Mouse (Mus musculus) kidney, embryonic 15.5 days (tissue): ENCODE data around the gene Dennd1a. TPM values are rescaled to one million over a fixed set of nuclear protein-coding genes. Genes with fewer than 3 reads are reported as not detected.
A peak's percentile ranks its signal among the peaks of the same experiment; 100 is the strongest.

Source experiments
- ATAC-seq: fragments of 200-750 bp; cut with Nextera tagmentation; replicated peaks from 2 replicates; pipeline ENCODE4 v1.8.0; 2017; ENCODE audit warnings: moderate TSS enrichment; ENCODE audit not compliant: low FRiP score
- H3K27ac ChIP-seq: fragments of 300-500 bp; sonication (generic); 2 replicates; pipeline ENCODE4 v1.5.1; 2015; ENCODE audit warnings: mild to moderate bottlenecking, inconsistent platforms
- H3K27me3 ChIP-seq: fragments of 300-500 bp; sonication (generic); 2 replicates; pipeline ENCODE4 v1.6.1; 2015; ENCODE audit warnings: inconsistent platforms
- H3K36me3 ChIP-seq: fragments of 300-500 bp; sonication (generic); 2 replicates; pipeline ENCODE4 v1.6.1; 2015; ENCODE audit warnings: inconsistent platforms
- H3K4me1 ChIP-seq: fragments of 300-500 bp; sonication (generic); 2 replicates; pipeline ENCODE4 v1.6.1; 2015; ENCODE audit warnings: inconsistent platforms
- H3K4me2 ChIP-seq: fragments of 300-500 bp; sonication (generic); 2 replicates; pipeline ENCODE4 v1.6.1; 2015; ENCODE audit warnings: moderate library complexity, mild to moderate bottlenecking, inconsistent platforms
- H3K4me3 ChIP-seq: fragments of 300-500 bp; sonication (generic); replicated peaks from 2 replicates; pipeline ENCODE4 v1.5.1; 2015; ENCODE audit warnings: mild to moderate bottlenecking, inconsistent platforms
- H3K9ac ChIP-seq: fragments of 300-500 bp; sonication (generic); 2 replicates; pipeline ENCODE4 v1.6.1; 2015; ENCODE audit warnings: mild to moderate bottlenecking, inconsistent platforms
- H3K9me3 ChIP-seq: fragments of 300-500 bp; sonication (generic); replicated peaks from 2 replicates; pipeline ENCODE4 v1.6.1; 2016; ENCODE audit warnings: inconsistent platforms
- WGBS: fragments of 180-500 bp; shearing (Covaris S2); methylation state at CpG from one replicate; pipeline ENCODE4 v1.1.7; 2015; ENCODE audit warnings: mixed read lengths; 5-methylcytosine and 5-hydroxymethylcytosine counted together
- polyA plus RNA-seq: library from polyadenylated mRNA; unstranded; fragments of >200 nt; fragmentation: Nextera tagmentation; extraction: Ambion mirVana; gene quantifications from 2 replicates; pipeline ENCODE4 v1.2.1, GENCODE M21; 2015

Dennd1a gene
- polyA plus RNA-seq, 1 experiment from 2014 or later, result 16.2 TPM

- no peak overlapping the region for H3K9ac ChIP-seq
- WGBS, result 42% methylated on average over 44 of the region's 52 CpGs
These were observed 500.7 kb downstream of the Dennd1a start for GRCm38 (mm10) chr2:37786461-37786860.

DNA sequence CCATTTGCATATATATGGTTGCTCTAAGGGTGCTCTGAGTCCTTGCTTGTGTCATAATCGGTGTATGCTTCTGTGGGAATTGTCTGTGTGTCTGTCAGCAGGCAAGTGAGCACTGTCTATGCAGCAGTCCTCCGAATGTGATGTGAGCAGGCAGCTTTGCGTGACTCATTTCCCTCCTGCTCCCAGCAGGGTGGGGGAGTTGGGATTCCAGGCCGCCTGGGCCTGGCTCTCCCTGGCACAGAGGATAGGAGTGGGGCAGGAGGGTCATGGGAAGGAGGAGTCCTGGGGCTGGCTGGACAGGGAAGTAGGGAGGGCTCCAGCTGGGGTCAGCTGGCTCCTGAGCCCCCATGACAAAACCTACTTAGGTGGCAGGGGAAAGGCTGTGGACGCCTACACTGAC is 502.7 kb downstream of the Dennd1a start:
- Histone ChIP-seq H3K4me3 (no peak overlapping the region), H3K27me3 (peaks cover 27% of the 10 kb centered on the region), H3K4me2 (no peak overlapping the region), H3K9ac (no peak overlapping the region), H3K4me1 (peaks cover 75% of the 10 kb centered on the region), H3K9me3 (no peaks in the 10 kb centered on the region), H3K27ac (peak overlapping the region; percentile 62), H3K36me3 (no peaks in the 10 kb centered on the region)
- 43% methylated on average over 5 of the region's 5 CpGs for WGBS
- peak; percentile 57 for ATAC-seq

More at GRCm38 (mm10) chr2:37786461-37786860, 500.7 kb downstream of the Dennd1a start:
- Histone ChIP-seq H3K27me3 (peaks cover 27% of the 10 kb centered on the region), H3K4me2 (peak overlapping the region; percentile 60), H3K4me1 (peaks cover 55% of the 10 kb centered on the region), H3K36me3 (no peaks in the 10 kb centered on the region), H3K4me3 (peak overlapping the region; percentile 34), H3K9me3 (no peaks in the 10 kb centered on the region), H3K27ac (no peak overlapping the region)
- no peak for ATAC-seq

- Histone ChIP-seq H3K4me1 (peaks cover 73% of the 10 kb centered on the region), H3K9me3 (no peaks in the 10 kb centered on the region), H3K4me2 (no peak overlapping the region), H3K27ac (no peak overlapping the region), H3K4me3 (no peak overlapping the region), H3K9ac (no peak overlapping the region), H3K27me3 (peaks cover 27% of the 10 kb centered on the region), H3K36me3 (no peaks in the 10 kb centered on the region)
- ATAC-seq, result no peak
- WGBS, result 17% methylated on average over 7 of the region's 7 CpGs
These were observed 505.2 kb downstream of the Dennd1a start for GRCm38 (mm10) chr2:37782002-37782401.

DNA sequence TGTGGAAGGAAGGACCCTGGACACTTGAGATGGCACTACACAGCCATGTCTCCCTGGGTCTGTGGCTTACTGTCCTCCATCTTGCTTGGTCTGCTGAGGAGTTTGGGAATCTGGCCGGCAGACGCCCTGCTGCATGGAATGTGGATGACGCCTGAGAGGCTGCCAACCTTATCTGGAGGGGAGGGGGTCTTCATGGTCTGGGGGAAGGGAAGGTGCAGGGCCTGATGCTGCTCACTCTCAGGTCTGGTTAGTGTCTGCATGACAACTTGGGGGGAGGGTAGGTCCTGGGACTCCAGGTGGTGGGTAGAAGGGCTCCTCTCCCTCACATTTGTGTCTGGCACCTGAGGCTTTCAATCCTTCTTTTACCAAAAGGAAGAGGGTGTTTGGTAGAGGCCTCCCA is 505.8 kb downstream of the Dennd1a start:
- 0 out of 2 replicates have a peak overlapping the region, but pooled peaks have one; percentile 7 for H3K27ac ChIP-seq
- no peak for ATAC-seq
- 30% methylated on average over 3 of the region's 3 CpGs for WGBS
- H3K9me3 ChIP-seq, result no peaks in the 10 kb centered on the region
- H3K4me2 ChIP-seq, result no peak overlapping the region
- peaks cover 73% of the 10 kb centered on the region for H3K4me1 ChIP-seq
- no peak overlapping the region for H3K4me3 ChIP-seq
- peaks cover 24% of the 10 kb centered on the region for H3K27me3 ChIP-seq
- no peaks in the 10 kb centered on the region for H3K36me3 ChIP-seq
- H3K9ac ChIP-seq, result no peak overlapping the region

- Histone ChIP-seq H3K9ac (no peak overlapping the region), H3K4me1 (peaks cover 80% of the 10 kb centered on the region), H3K27me3 (peaks cover 16% of the 10 kb centered on the region), H3K36me3 (no peaks in the 10 kb centered on the region), H3K4me2 (peak overlapping the region; percentile 51), H3K4me3 (peak overlapping the region; percentile 20), H3K27ac (no peak overlapping the region), H3K9me3 (no peaks in the 10 kb centered on the region)
- ATAC-seq, result peak; percentile 59
- WGBS, result 1% methylated on average over 14 of the region's 14 CpGs
These were observed 506.8 kb downstream of the Dennd1a start for GRCm38 (mm10) chr2:37780270-37780929.

DNA sequence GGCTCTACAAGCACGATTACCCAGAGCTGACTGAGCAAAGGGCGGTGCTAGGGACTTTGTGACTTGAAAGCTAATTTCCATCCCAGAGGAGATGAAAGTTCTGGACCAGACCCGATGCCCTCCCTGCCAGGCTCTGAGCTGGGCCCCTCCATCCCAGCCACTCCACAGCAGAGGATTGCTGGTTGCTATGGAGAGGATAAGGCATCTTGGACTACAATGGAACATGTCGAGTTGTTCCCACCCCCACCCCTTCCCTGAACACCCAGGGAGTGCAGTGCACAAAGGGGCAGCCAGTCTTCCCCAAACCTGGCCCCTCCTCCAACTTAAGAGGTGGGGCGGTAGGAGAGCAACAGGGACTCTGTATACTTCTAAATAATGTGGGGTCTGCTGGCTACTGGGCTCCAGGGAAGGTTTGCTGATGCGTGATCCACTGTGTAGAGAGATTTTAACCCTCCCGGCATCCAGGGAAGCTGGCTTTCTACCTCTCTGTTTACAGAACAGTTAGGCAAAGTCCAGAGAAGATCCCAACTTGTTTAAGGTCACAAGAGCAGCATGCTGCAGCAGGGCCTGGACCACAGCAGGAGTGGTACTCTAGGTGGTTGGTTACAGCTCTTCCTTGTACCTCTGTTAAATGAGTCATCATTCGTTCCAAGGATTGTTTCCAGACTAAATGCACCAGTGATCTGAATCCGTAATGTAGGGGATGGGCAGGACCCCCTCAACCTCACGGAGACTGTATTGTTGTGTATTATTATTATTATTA is 509.1 kb downstream of the Dennd1a start:
- peaks cover 66% of the 10 kb centered on the region for H3K4me1 ChIP-seq
- ATAC-seq, result no peak
- H3K27ac ChIP-seq, result no peak overlapping the region
- no peak overlapping the region for H3K9ac ChIP-seq
- H3K4me2 ChIP-seq, result peak overlapping the region; percentile 67; the same call in 1 of the 2 replicates
- H3K27me3 ChIP-seq, result peaks cover 17% of the 10 kb centered on the region
- 45% methylated on average over 10 of the region's 10 CpGs for WGBS
- H3K9me3 ChIP-seq, result no peaks in the 10 kb centered on the region
- H3K4me3 ChIP-seq, result no peak overlapping the region
- H3K36me3 ChIP-seq, result no peaks in the 10 kb centered on the region

GRCm38 (mm10) chr2:37776611-37777411 is 510.4 kb downstream of the Dennd1a start:
- Histone ChIP-seq H3K4me2 (peak overlapping the region; percentile 67), H3K27ac (no peak overlapping the region), H3K9ac (peak overlapping the region; percentile 42), H3K36me3 (no peaks in the 10 kb centered on the region), H3K4me1 (peaks cover 57% of the 10 kb centered on the region), H3K27me3 (peaks cover 17% of the 10 kb centered on the region), H3K9me3 (no peaks in the 10 kb centered on the region), H3K4me3 (peak overlapping the region; percentile 43)
- 14% methylated on average over 20 of the region's 20 CpGs for WGBS
- no peak for ATAC-seq

- Histone ChIP-seq H3K4me1 (peaks cover 56% of the 10 kb centered on the region), H3K27ac (no peak within 1 kb of the TSS), H3K27me3 (peaks cover 17% of the 10 kb centered on the region), H3K36me3 (no peaks in the 10 kb centered on the region), H3K4me2 (peak within 1 kb of the TSS; percentile 67), H3K9ac (peak within 1 kb of the TSS; percentile 42), H3K9me3 (no peaks in the 10 kb centered on the region), H3K4me3 (peak within 1 kb of the TSS; percentile 43)
- WGBS, result 1% methylated on average over 17 of the region's 18 CpGs
- peak; percentile 53 for ATAC-seq
These were observed 511.2 kb downstream of the Dennd1a start, which contains the start of gene Crb2 for GRCm38 (mm10) chr2:37776016-37776415. Gene Crb2, plus strand, starts transcription at chr2:37776249.

DNA sequence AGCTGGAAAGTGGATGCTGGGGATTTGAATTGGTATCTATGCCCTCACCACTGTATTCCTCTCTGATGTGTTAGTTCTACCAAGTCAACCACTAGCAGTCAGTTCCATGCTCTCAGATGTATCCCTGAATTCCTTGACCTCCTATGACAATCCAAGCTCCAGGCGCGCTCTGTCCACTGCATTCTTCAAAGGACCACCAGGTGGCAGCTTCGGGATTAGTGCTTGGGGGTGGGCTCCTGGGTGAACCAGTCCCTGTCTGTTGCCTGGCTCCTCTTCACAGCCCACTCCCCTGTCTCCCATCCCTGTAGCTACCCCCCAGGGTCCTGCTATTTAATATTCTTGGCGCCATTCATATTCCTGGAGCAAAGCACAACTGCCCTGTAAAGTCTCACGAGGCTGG is 512.6 kb downstream of the Dennd1a start:
- H3K27ac ChIP-seq, result no peak overlapping the region
- H3K4me2 ChIP-seq, result no peak overlapping the region
- no peaks in the 10 kb centered on the region for H3K36me3 ChIP-seq
- no peak overlapping the region for H3K4me3 ChIP-seq
- 10% methylated on average over 5 of the region's 5 CpGs for WGBS
- ATAC-seq, result no peak
- no peak overlapping the region for H3K9ac ChIP-seq
- H3K27me3 ChIP-seq, result peaks cover 26% of the 10 kb centered on the region
- no peaks in the 10 kb centered on the region for H3K9me3 ChIP-seq
- peaks cover 49% of the 10 kb centered on the region for H3K4me1 ChIP-seq

DNA sequence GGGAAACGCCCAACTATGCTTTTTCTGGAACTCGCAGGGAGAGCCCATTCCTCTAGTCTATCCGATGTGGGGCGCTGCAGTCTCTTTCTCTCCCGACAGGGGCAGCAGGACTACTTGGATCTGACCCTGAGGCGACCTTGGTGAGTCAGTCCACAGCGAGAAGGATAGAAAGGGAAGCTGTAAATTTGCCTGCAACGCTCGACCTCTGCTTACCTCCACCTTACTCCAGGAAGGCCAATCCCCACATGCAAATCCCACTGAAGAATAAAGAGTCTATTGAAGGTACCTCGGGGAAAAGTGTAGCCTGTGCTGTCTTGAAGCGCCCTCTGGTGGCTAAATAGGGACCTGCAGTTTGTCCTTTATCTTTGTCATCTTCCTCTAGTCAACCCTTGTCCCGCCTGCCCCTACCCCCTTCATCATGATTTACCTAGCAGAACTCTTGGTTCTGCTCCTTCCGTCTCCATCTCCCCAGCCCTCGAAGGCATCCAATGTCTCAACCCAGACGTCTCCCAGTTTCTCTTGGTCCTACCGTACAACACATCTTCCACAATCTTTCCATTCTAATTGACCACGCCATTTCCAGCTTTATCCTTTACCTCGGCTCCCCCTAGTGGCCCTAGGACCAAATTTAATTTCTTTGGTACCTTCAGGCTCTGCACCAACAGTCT is 515.4 kb downstream of the Dennd1a start:
- under 1% methylated on average over 18 of the region's 18 CpGs for WGBS
- H3K4me2 ChIP-seq, result peak overlapping the region; percentile 76
- H3K36me3 ChIP-seq, result no peaks in the 10 kb centered on the region
- peaks cover 16% of the 10 kb centered on the region for H3K27me3 ChIP-seq
- no peaks in the 10 kb centered on the region for H3K9me3 ChIP-seq
- H3K4me1 ChIP-seq, result peaks cover 57% of the 10 kb centered on the region
- peak overlapping the region; percentile 19; the same call in 1 of the 2 replicates for H3K9ac ChIP-seq
- no peak overlapping the region for H3K27ac ChIP-seq
- peak; percentile 24 for ATAC-seq
- H3K4me3 ChIP-seq, result peak overlapping the region; percentile 44

GRCm38 (mm10) chr2:37769793-37770192 is 517.4 kb downstream of the Dennd1a start:
- no peaks in the 10 kb centered on the region for H3K9me3 ChIP-seq
- H3K4me1 ChIP-seq, result peaks cover 62% of the 10 kb centered on the region
- no peak for ATAC-seq
- no peak overlapping the region for H3K4me3 ChIP-seq
- no peaks in the 10 kb centered on the region for H3K36me3 ChIP-seq
- no peak overlapping the region for H3K27ac ChIP-seq
- no peak overlapping the region for H3K9ac ChIP-seq
- peaks cover 21% of the 10 kb centered on the region for H3K27me3 ChIP-seq
- WGBS, result 90% methylated on average over 8 of the region's 8 CpGs
- no peak overlapping the region for H3K4me2 ChIP-seq
